Mouse (Mus musculus): ENCODE measurements around the gene Lrrc4c.

The Lrrc4c gene

DNA sequence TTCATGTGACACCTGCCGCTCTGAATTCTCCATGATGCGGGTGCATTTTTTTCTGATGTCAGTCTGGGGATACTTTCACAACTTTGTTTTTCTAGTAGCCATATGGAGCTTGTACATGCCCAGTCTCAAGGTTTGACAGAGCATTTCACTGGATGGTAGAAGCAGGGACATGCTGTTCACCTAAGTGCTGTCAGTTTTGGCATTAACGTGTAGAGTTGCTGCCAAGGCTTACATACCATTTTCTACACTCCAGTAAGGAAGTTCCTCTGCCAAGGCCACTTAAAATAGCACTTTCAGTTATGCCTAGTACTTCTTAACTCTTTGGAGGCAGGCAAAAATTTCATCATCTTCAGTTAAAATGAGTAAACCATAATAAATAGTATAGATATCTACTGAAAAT lies 915.0 kb downstream of the Lrrc4c start:
- DNase-seq (ENCODE audit: extremely low read depth, low read depth, low spot score) = no peak

DNA sequence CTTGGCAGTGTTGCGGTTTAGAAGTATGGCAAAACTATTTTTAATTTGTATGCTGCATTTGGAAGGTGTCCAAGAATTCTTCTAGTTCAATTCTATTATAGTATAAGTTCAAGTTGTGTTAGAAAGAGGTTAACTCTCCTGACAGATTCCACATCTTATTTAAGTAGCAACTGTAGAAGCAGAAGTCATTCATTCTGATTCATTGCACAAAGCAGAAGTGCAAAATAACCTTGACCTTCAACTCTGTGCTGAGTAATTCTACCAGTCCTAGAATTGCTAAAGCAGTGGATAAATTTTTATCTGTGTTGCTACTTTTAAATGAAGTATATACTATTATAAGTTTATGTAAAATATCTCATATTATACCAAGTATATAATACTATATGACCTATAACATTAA lies 916.1 kb downstream of the Lrrc4c start:
- no peak for DNase-seq (ENCODE audit: extremely low read depth, low read depth, low spot score)

DNA sequence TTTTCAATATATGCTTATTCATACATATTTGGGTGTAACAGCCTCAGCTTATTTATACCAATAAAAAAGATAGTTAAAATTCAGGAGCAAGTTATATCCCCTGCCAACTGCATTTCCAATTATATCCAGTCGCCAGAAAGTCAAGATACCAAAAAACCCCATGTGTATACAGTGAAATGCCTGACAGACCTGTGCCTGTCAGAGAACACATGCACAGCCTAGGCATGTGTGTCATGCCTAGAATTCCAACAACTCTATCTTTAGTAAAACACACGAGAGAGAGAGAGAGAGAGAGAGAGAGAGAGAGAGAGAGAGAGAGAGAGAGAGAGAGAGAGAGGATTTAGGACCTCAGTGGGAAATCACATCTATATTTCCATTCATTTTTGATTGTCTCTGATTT lies 956.7 kb downstream of the Lrrc4c start:
- DNase-seq (ENCODE audit: extremely low read depth, low read depth, low spot score) = no peak

DNA sequence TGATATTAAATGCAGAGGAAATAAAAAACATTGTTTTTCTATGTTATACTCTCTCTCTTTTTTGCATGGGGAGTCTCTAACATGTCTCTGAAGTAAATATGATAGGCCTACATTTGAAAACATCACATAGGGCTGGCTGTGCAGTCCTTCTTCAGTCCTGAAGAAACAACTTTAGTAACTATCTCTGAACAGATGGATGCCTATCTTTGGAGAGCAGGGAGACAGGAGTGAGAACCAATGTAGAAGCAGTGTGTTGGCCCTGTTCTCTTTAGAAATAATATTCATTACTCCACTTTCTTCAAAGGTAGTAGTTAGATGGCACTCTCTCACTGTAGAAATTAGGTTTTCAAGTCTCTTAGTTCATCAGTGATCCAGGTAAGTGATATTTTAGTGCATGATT lies 967.0 kb downstream of the Lrrc4c start:
- DNase-seq (ENCODE audit: extremely low read depth, low read depth, low spot score) = no peak

DNA sequence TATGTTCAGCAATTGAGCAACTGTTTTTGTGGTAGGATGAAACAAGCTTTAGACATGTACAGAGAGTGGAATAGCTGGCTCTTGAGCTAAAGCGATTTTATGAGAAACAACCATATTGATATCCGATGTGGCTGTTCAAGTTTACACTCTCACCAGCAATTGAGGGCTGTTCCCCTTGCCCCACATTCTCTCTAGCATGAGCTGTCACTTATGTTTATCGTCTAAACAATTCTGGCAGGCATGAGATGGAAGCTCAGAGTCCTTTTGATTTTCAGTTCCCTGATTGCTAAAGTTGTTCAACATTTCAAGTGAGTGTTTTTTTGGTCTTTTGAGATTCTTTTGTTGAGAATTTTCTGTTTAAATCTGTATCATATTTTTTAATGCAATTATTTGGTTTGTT lies 976.2 kb downstream of the Lrrc4c start:
- DNase-seq (ENCODE audit: extremely low read depth, low read depth, low spot score) = no peak

DNA sequence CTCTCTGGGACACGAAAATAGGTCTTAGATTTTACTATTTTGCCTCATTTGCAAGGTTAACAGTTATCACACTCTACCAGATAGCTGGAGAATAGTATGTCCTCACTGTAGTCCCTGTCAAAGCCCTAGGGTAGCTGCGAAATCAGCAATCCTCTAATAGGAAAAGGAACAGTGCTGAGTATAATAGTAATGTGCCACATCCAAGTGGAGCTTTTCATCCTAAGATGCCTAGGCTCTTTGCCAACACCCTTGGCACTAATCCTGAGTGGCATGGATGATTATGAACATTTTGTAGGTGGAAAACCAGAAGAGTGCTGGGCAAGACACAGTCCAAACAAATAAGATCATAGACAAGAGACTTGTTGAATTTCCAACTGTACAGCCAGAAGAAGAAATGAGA lies 981.7 kb downstream of the Lrrc4c start:
- DNase-seq (ENCODE audit: extremely low read depth, low read depth, low spot score) = no peak

DNA sequence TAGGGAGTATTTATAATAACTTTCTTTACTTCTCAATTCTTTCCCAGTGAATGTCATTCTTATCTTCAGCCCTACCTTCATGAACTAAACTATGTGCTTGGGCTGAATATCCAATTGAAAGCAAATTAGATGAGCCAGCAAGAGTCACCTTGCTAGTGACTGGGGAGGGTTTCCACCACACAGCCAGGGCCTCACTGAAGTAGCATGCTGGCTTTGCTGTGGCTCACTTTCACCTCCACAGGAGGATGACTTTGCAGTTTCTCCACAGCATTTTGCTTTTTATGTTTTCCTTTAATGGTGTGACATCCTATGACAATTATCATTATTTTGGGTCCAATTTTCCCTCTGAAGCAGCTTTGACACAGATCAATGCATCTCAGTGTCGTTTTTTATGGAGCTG lies 1000.0 kb downstream of the Lrrc4c start:
- DNase-seq (ENCODE audit: extremely low read depth, low read depth, low spot score) = no peak

DNA sequence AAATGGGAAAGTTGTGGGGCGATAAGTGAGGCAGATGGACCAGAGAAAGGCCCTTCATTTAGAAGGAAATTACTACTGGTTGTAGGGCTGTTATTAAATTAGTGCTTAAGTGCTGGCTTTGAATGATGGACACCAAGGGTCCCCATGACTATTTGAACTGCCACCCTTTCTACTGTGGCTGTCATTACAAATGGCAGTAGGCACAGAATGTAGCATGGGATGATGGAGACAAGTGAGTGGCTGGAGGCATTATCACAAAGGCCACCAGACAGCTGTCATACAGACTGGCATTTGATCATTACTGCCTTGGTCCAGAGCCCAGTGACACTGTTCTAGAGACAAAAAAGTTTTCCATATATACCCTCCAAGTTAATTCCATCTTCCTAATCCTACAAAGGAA lies 1000.6 kb downstream of the Lrrc4c start:
- no peak for DNase-seq (ENCODE audit: extremely low read depth, low read depth, low spot score)

DNA sequence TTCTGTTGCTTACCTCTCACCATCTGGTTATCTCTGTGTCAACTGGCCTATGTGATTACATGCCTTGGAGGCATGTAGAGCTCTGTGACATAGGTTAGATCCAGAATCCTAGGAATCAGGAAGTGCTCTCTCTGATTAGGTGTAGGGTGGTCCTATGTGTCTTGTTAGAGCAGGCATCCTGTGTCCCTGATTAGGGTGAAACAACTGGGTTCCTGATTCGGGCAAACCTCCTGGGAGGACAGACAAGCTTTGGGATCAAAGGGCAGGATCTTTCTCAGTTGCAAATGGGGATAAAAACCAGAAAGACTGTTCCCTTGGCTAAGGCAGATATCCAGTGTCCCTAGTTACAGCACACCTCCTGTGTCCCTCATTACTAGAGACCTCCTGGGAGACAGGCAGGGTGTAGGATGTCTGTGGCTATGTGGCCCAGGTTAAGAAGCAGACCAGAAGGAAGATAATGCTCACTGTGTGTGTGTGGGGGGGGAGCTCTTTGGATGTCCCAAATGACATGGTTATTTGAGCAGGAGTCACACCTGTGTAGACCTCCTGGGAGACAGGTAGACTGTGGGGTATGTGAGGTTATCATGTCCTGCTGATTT lies 1014.2 kb downstream of the Lrrc4c start:
- no peak for DNase-seq (ENCODE audit: extremely low read depth, low read depth, low spot score)

DNA sequence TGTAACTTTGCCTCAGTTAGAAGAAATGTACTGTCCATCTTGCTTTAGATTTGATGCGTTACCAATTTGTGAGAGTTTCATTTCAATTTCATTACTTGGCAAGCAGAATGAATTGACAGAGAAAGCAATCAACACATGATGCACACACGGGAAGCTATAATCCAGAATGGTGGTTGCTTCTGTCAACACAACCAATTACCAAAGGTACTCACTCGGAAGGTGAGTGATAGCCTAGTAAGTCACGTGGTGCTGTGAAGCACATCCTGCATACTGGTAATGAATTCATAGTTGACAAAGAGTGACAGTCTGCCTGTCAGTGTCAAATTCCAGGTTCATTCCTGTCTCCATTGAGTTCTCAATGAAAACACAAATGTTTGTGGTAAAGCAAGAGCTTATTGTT lies 1021.7 kb downstream of the Lrrc4c start:
- DNase-seq (ENCODE audit: extremely low read depth, low read depth, low spot score) = no peak

DNA sequence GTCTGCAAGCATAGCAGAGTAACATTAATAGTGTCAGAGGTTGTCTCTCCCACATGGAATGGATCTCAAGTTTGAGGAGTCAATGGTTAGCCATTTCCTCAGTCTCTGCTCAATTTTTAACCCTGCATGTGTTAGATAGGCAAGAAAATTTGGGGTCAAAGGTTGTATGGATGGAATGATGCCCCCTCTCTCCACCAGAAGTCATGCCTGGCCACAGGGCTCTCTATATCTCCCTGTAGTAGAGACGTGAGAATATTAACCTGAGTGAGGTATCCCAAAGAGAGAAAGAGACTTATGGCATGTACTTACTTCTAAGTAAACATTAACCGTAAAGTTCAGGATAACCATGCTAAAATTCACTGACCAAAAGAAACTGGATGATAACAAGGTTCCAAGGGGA lies 1043.3 kb downstream of the Lrrc4c start:
- DNase-seq (ENCODE audit: extremely low read depth, low read depth, low spot score) = no peak

DNA sequence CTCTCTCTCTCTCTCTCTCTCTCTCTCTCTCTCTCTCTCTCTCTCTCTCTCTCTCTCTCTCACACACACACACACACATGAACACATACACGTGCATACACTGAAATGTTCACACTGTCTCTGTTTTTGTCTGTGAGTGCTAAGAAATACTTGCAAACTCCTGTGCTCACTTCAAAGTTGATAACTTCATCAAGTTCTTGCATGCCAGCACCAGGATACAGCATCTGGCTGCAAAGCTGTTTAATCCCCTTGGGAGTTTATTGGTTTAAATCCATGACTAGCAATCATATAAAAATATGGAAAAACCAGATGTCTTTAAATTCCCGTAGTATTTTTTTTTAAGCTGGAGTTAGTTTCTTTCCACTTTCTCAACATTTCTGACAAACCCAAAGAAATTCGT lies 1052.0 kb downstream of the Lrrc4c start:
- no peak for DNase-seq (ENCODE audit: extremely low read depth, low read depth, low spot score)

DNA sequence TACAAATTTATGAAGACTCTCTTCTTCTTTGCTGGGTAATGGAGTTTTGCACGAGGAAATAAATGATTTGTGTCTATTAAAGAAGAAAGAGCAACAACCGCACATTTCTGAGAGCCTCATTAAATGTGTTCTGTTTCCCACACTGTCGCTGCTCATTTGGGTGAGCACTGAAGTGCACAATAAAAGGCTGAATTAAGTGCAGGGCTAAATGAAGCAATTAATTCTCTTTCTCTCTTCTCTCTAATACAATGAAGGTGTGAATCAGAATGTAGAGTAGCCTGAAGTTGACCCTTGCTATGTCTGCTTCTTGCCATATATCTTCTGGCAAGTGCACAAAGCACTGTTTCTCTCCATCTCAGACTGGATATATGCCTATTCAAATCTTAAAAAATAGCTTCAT lies 1073.5 kb downstream of the Lrrc4c start:
- DNase-seq (ENCODE audit: extremely low read depth, low read depth, low spot score) = no peak

DNA sequence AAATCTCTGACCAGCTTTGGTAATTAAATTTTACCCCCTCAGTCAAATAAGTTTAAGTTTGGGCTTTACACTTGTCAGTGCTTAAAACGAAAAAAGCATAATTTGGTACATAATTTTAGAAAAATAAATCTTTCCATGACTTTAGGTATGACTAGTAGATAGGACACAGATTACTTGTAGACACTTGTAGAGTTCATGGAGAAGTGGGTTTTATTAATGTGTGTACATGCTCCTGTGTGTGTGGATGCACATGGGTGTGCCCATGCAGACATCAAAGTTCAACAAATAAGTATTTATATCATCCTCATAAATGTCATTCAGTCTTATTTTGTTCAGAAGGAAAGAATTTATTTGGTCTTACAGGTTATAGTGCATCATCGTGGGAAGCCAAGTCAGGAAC lies 1073.9 kb downstream of the Lrrc4c start:
- no peak for DNase-seq (ENCODE audit: extremely low read depth, low read depth, low spot score)

DNA sequence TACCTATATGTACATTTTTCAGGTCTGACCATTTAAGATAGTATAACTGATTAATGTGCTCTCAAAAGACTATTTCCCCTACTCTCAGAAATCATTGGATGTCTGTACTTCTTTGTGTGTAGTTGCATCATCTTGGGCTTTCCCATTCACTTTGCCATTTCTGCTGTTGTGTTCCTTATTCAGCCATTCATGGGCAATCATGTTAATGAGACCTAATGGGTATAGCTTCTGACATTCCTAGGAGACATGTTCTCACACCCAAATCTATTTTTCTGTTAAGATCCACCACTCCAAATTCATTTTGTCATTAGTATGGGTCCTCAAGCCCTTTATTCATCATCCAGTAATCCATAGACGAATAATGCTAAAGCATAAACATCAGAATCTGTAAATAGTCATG lies 1095.1 kb downstream of the Lrrc4c start:
- DNase-seq (ENCODE audit: extremely low read depth, low read depth, low spot score) = no peak

DNA sequence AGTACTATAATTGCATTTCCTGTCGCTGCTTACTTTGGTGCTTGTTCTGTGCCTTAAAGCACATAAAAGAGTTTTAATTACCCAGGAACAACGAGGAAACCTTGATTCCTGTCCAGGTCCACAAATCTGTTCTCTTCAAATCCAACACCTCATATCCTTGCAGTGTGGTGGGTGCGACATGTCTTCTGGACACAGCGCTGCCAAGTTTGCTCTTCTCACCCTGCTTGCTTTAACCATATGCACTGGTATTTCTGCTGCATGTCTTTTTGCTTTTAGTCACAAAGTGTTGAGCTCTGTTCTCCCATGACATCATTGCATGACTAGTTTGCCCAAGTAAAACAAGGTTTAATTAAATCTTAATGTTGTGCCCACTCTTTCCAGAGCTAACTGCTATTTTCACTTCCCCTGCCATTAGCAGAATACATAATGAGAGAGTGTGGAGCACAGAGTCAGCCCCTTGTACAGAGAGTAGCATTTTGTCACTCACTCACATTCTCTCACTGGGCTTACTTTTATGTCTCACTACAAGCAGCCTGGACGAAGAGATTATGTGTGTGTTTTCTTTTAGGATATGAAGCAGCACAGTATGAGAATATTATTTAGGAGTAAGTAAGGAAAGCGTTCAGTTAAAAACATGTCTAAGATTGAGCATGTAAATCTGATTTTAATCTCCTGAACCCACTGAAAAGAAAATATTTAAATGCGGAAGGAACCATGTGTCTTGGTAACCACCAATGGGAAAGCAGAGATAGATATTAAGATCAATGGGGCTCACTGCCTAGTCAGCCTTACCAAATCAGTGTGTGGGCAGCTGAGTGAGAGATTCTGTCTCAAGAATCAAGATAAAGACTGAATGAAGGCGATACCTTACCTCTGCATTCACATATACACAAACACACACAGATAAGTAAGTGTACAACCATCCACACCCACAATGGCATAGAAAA lies 1096.7 kb downstream of the Lrrc4c start:
- DNase-seq (ENCODE audit: extremely low read depth, low read depth, low spot score) = no peak

DNA sequence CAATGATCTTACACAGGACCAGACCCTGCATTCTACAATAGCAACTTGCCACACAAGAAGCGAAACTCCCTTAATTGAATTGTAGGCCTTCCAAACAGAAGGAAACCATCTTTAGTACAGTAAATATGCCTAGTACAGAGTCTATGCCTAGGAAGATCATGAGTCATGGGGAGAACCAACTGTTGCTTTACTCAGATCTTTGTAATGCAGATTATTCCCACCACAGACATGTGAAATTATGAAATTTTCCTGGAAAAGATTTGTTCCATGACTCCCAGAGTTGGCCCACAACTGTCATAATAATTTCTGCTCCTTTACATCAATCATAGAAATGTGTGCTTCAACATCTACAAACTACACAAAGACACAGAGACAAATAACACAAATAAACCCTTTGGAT lies 1116.2 kb downstream of the Lrrc4c start:
- DNase-seq (ENCODE audit: extremely low read depth, low read depth, low spot score) = no peak

DNA sequence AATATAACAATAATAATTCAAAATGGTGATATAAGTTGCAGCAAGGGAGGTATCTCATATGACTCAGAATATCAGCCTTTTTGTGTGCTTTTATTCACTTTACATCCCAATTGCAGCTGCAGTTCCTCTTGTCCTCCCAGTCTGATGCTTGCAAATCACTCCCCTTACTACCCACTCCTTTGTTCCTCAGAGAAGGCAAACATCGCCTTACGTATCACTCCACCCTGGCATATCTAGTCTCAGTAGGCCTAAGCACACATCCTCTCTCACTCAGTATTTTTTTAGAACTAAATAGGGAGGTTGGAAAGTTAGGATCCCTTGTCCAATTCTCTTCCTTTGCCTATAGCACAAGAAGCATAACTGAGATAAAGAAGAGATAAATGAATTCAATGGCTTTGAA lies 1117.6 kb downstream of the Lrrc4c start:
- no peak for DNase-seq (ENCODE audit: extremely low read depth, low read depth, low spot score)

DNA sequence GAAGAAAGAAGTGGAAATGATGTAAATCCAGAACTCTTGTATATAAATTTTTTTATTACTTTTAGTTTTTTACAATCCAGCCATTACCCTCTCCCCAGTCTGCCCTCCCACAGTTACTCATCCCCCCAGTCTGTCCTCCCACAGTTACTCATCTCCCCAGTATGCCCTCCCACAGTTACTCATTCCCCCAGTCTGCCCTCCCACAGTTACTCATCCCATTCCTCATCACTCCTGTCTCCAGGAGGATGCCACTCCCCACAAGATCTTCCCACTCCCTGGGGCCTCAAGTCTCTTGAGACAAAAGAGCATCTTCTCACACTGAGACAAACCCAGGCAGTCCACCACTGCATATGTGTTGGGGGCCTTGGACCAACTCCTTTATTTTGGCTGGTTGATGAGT lies 1119.8 kb downstream of the Lrrc4c start:
- no peak for DNase-seq (ENCODE audit: extremely low read depth, low read depth, low spot score)

DNA sequence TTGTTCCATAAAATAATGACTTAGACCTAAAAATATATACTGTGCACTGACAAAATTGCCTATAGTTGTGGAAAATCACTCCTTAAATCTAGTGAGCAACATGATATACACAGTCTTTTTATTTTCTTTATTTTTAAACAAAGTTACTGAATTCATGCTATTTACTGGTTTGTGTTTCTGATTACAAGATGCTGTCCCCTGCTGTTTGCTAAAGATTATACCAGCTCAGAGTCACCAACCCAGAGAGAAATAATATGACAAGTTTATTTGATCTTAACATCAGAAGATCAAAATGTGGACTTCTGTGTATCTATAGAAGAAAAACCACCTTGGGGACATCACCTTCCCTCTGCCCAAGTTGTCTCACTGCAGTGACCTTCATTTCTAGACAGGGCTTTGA lies 1145.6 kb downstream of the Lrrc4c start:
- DNase-seq (ENCODE audit: extremely low read depth, low read depth, low spot score) = no peak

DNA sequence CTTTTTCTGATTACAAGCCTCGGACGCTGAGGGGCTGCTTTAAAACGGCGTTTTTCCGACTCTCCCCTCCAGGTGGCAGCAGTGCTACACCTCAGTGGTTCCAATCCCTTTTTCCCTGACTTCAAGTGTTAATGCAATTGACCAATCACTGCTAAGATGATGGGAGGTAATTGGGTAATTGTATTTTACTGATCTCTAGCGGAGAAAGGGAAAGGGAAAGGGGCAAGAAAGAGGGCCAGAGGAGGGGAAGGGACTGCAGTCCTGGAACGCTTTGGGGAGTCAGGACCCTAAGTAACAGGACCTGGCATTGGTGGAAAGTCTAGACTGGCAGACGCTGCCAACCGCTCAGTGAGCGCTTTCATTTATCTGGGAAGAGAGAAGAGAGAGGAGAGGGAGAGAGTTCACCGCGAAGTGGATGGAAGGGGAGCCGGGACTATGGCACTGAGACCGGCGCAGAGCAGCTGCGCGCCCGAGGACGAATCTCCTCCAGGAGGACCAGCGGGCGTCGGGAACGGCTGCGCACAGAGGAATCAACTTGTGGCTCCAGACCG lies 1148.3 kb downstream of the Lrrc4c start:
- DNase-seq (ENCODE audit: extremely low read depth, low read depth, low spot score) = no peak

DNA sequence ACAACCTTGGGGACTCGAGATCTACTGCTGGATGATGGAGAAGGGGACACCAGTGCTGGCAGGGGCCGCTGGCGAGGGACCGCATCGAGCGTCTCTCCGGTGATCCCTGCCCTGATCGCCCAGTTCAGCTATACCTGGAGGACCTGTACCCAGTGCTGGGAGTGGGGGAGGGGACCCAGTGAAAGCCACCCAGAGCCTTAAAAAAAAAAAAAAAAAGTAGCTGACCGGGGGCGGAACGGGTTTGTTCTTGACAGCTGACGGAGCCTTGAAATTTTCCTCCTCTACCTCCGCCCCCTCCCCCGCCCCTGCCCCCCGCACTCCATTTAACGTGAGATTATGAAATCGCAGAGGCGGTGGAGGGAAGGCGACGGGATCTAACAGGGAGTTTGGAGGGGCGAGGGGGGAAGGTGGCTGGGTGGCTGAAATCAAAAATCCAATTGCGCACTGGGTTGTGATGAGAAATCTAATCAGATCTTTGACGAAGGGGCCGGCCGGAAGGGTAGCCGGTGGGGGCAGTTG lies 1149.1 kb downstream of the Lrrc4c start:
- DNase-seq (ENCODE audit: extremely low read depth, low read depth, low spot score) = no peak
